Mouse (Mus musculus) CD4-positive, CD25-positive, alpha-beta regulatory T cell, adult 2 months (primary cell): ENCODE data around the gene Ankrd35.
"Not testable (repeated sequence)": the region's sequence is repeated elsewhere in the genome, so short reads cannot be mapped to it uniquely, and the experiment has no call there.

Experiments used
- DNase-seq: peaks from one replicate; pipeline ENCODE4 v3.0.0-alpha.2; 2012; ENCODE audit warnings: low read depth, low spot score

Gene Ankrd35

GRCm38 (mm10) chr3:96673514-96673913 lies 3.6 kb downstream of the Ankrd35 start:
- no peak for DNase-seq

- DNase-seq: no peak
These were observed 4.5 kb downstream of the Ankrd35 start for GRCm38 (mm10) chr3:96674442-96674841.

- DNase-seq: peak; percentile 58
These were observed 5.2 kb downstream of the Ankrd35 start for GRCm38 (mm10) chr3:96675171-96675570.

GRCm38 (mm10) chr3:96675690-96676089 lies 5.8 kb downstream of the Ankrd35 start:
- DNase-seq: no peak

- no peak for DNase-seq
These were observed 8.5 kb downstream of the Ankrd35 start for GRCm38 (mm10) chr3:96678456-96678855.

- no peak for DNase-seq
These were observed 9.3 kb downstream of the Ankrd35 start for GRCm38 (mm10) chr3:96679159-96679674.

- no peak for DNase-seq
These were observed 10.5 kb downstream of the Ankrd35 start for GRCm38 (mm10) chr3:96680269-96680956.

- DNase-seq: no peak
These were observed 13.6 kb downstream of the Ankrd35 start for GRCm38 (mm10) chr3:96683496-96683895.

- DNase-seq: no peak
These were observed 14.4 kb downstream of the Ankrd35 start for GRCm38 (mm10) chr3:96684151-96684821.

GRCm38 (mm10) chr3:96684822-96685156 lies 14.9 kb downstream of the Ankrd35 start:
- no peak for DNase-seq

- not testable (repeated sequence) for DNase-seq
These were observed 16.1 kb downstream of the Ankrd35 start for GRCm38 (mm10) chr3:96686057-96686456.

GRCm38 (mm10) chr3:96688854-96689253 lies 18.9 kb downstream of the Ankrd35 start:
- no peak for DNase-seq

- DNase-seq: peak; percentile 51
These were observed 20.4 kb downstream of the Ankrd35 start for GRCm38 (mm10) chr3:96690298-96690697.

GRCm38 (mm10) chr3:96692506-96692905 lies 22.6 kb downstream of the Ankrd35 start:
- no peak for DNase-seq

GRCm38 (mm10) chr3:96693579-96693978 lies 23.6 kb downstream of the Ankrd35 start:
- no peak for DNase-seq

- peak; percentile 65 for DNase-seq
These were observed 26.4 kb downstream of the Ankrd35 start, which contains the start of gene Pias3 for GRCm38 (mm10) chr3:96696198-96696765. Gene Pias3 (plus strand): TSS chr3:96696384.

GRCm38 (mm10) chr3:96696766-96697732 lies 27.1 kb downstream of the Ankrd35 start:
- DNase-seq: peak; percentile 80

GRCm38 (mm10) chr3:96698993-96699690 lies 29.2 kb downstream of the Ankrd35 start:
- DNase-seq: no peak

GRCm38 (mm10) chr3:96700376-96700775 lies 30.4 kb downstream of the Ankrd35 start:
- DNase-seq: peak; percentile 60

- no peak for DNase-seq
These were observed 31.1 kb downstream of the Ankrd35 start for GRCm38 (mm10) chr3:96701003-96701402.

GRCm38 (mm10) chr3:96704778-96705177 lies 34.8 kb downstream of the Ankrd35 start:
- DNase-seq: peak; percentile 62
